Mouse (Mus musculus) erythroblast, embryonic 14.5 days (primary cell): Measurements from ENCODE around the gene Dnaja2.

Experiments
- GATA1 ChIP-seq: IDR thresholded peaks from 2 replicates; pipeline ENCODE4 v1.6.1; 2012; ENCODE audit warnings: low read length, inconsistent platforms, mixed read lengths
- TAL1 ChIP-seq: IDR thresholded peaks from 3 replicates; pipeline ENCODE4 v1.6.1; 2012; ENCODE audit warnings: low read length, inconsistent platforms, mixed read lengths

DNA sequence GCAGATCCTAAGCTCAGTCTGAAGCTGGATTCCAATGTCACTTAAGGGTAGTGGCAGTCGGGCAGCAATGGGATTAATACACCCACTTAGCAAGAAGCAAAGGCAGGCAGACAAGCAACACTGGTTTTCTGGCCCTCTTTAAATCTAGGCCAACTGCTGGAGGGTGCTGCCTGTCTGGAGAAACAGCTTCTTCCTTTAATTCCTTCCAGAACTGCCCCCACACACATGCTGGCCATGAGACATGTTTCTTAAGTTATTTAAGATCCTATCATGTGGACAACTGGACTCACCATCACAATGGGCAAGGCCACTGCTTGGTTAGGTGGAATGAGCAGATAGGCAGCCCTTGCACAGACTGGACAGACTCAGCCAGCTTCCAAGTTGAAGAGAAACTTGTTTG lies 21.0 kb downstream of the Dnaja2 start:
- TF ChIP-seq TAL1 (no peak), GATA1 (no peak)
